Mouse (Mus musculus) heart, postnatal 0 days (tissue): Measurements from ENCODE around the gene Dcaf17. TPM values are rescaled to one million over a fixed set of nuclear protein-coding genes. Genes with fewer than 3 reads are reported as not detected.

Experiments
- ATAC-seq: fragments of 200-750 bp; cut with Nextera tagmentation; 2 replicates; pipeline ENCODE4 v1.8.0; 2017; ENCODE audit warnings: low read depth, moderate number of reproducible peaks, moderate library complexity; ENCODE audit not compliant: insufficient read depth
- DNase-seq: peaks from one replicate; pipeline ENCODE4 v3.0.0-alpha.2; 2016; ENCODE audit warnings: low spot score
- H3K27ac ChIP-seq: fragments of 300-500 bp; sonication (generic); 2 replicates; pipeline ENCODE4 v1.5.1; 2014; ENCODE audit warnings: low read depth, mild to moderate bottlenecking
- H3K27me3 ChIP-seq: fragments of 300-500 bp; sonication (generic); 2 replicates; pipeline ENCODE4 v1.6.1; 2014; ENCODE audit warnings: low read length, mixed read lengths; ENCODE audit not compliant: control insufficient read depth, insufficient read depth
- H3K36me3 ChIP-seq: fragments of 300-500 bp; sonication (generic); replicated peaks from 2 replicates; pipeline ENCODE4 v1.6.1; 2014; ENCODE audit warnings: low read length, mixed read lengths; ENCODE audit not compliant: control insufficient read depth, insufficient read depth
- H3K4me1 ChIP-seq: fragments of 300-500 bp; sonication (generic); 2 replicates; pipeline ENCODE4 v1.6.1; 2014; ENCODE audit warnings: antibody characterized with exemption; ENCODE audit not compliant: control insufficient read depth, insufficient read depth
- H3K4me2 ChIP-seq: fragments of 300-500 bp; sonication (generic); 2 replicates; pipeline ENCODE4 v1.6.1; 2014; ENCODE audit warnings: low read depth, mild to moderate bottlenecking, low read length, moderate library complexity
- H3K4me3 ChIP-seq: fragments of 300-500 bp; sonication (generic); 2 replicates; pipeline ENCODE4 v1.5.1; 2014; ENCODE audit warnings: low read depth, low read length
- H3K9ac ChIP-seq: fragments of 300-500 bp; sonication (generic); replicated peaks from 2 replicates; pipeline ENCODE4 v1.6.1; 2014; ENCODE audit warnings: low read depth, low read length, mixed read lengths
- H3K9me3 ChIP-seq: fragments of 300-500 bp; sonication (generic); replicated peaks from 2 replicates; pipeline ENCODE4 v1.6.1; 2016; ENCODE audit warnings: low read length; ENCODE audit not compliant: control insufficient read depth
- CTCF ChIP-seq: IDR thresholded peaks from 2 replicates; pipeline ENCODE4 v1.5.1; 2016; ENCODE audit warnings: antibody characterized with exemption, control low read depth, low read depth
- EP300 ChIP-seq: IDR thresholded peaks from 2 replicates; pipeline ENCODE4 v1.6.1; 2016; ENCODE audit warnings: antibody characterized with exemption, low read depth
- WGBS: fragments of 180-500 bp; shearing (Covaris S2); extraction: QIAGEN DNeasy Blood & Tissue Kit; methylation state at CpG from one replicate; pipeline ENCODE4 v1.1.7; 2014; 5-methylcytosine and 5-hydroxymethylcytosine counted together
- polyA plus RNA-seq: library from polyadenylated mRNA; unstranded; fragments of >200 nt; fragmentation: Nextera tagmentation; extraction: Ambion mirVana; gene quantifications from 2 replicates; pipeline ENCODE4 v1.2.1, GENCODE M21; 2015
- total RNA-seq: library from RNA; depleted of rRNA; stranded (reverse); fragments of >200 nt; gene quantifications from 2 replicates; pipeline ENCODE4 v1.2.3, GENCODE M21; 2014; ENCODE audit warnings: low replicate concordance

Dcaf17 gene
- total and polyA plus RNA-seq, 2 experiments from 2014 or later: 7.9 to 13.6 TPM

DNA sequence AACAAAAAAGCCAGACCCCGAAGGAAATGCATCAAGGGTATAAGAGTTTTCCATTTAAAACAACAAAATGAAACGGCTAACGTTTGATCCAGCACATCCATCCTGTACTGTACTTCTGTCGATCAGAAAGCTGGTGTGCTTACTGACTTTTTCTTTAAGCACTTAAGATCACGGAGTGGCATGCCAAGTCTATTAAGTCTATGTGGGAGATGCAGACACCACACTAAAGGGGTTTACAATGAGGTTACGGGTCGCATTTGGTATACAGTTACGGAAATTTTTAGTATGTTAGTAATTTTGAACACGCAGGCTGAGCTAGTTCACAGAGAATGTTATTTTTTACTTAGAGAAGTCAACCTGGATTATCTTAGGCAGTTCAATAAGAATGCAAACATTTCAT is 412 bp upstream of the Dcaf17 start:
- 31% methylated on average over 9 of the region's 9 CpGs for WGBS
- Histone ChIP-seq H3K9ac (peak overlapping the region; percentile 87), H3K4me3 (peak overlapping the region; percentile 85), H3K36me3 (peaks cover 14% of the 10 kb centered on the region), H3K9me3 (no peaks in the 10 kb centered on the region), H3K27me3 (no peaks in the 10 kb centered on the region), H3K4me2 (peak overlapping the region; percentile 91), H3K4me1 (peaks cover 8% of the 10 kb centered on the region; the same call in 1 of the 2 replicates), H3K27ac (peak overlapping the region; percentile 93; the same call in 1 of the 2 replicates)
- no peak for DNase-seq
- TF ChIP-seq CTCF (no peak), EP300 (no peak)
- ATAC-seq: no peak

- WGBS: 13% methylated on average over 21 of the region's 21 CpGs
- H3K4me2 ChIP-seq: peak overlapping the region; percentile 91
- H3K27ac ChIP-seq: peak overlapping the region; percentile 93
- ATAC-seq (no peak), DNase-seq (no peak)
- TF ChIP-seq CTCF (no peak), EP300 (no peak)
- H3K9me3 ChIP-seq: no peaks in the 10 kb centered on the region
- peak overlapping the region; percentile 85 for H3K4me3 ChIP-seq
- peaks cover 8% of the 10 kb centered on the region; the same call in 1 of the 2 replicates for H3K4me1 ChIP-seq
- peak overlapping the region; percentile 87 for H3K9ac ChIP-seq
- peaks cover 23% of the 10 kb centered on the region for H3K36me3 ChIP-seq
- H3K27me3 ChIP-seq: no peaks in the 10 kb centered on the region
Observed at GRCm38 (mm10) chr2:71056115-71056835, 1.1 kb downstream of the Dcaf17 start.

DNA sequence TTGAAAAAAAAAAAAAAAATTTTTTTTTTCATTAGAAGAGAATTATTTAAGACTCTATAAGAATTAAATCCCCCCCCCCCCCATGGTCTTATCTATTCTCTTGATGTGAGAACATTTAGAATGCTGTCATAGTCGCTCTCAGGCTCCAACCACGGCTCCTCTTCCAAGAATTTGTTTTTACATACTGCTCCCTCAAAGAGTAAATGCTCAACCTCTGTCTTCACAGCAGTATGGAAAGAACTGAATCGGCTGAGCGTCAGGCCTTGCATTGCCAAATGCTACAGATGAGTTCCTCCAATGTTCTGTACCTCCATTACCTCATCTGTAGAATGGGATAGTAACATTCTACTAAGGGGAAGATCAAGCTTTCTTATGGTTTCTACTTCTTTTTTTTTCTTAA is 16.5 kb downstream of the Dcaf17 start:
- no peak for TF ChIP-seq EP300
- TF ChIP-seq CTCF: no peak
- H3K9me3 ChIP-seq: no peaks in the 10 kb centered on the region
- no peak overlapping the region for H3K9ac ChIP-seq
- H3K4me1 ChIP-seq: no peaks in the 10 kb centered on the region
- H3K27me3 ChIP-seq: no peaks in the 10 kb centered on the region
- DNase-seq (no peak), ATAC-seq (no peak)
- no peak overlapping the region for H3K4me3 ChIP-seq
- no peak overlapping the region for H3K27ac ChIP-seq
- 88% methylated on average over 4 of the region's 4 CpGs for WGBS
- no peak overlapping the region for H3K4me2 ChIP-seq
- peaks cover 3% of the 10 kb centered on the region; the same call in 1 of the 2 replicates for H3K36me3 ChIP-seq

- Histone ChIP-seq H3K27ac (no peak overlapping the region), H3K4me2 (no peak overlapping the region), H3K9me3 (no peaks in the 10 kb centered on the region), H3K4me3 (no peak overlapping the region), H3K9ac (no peak overlapping the region), H3K36me3 (peaks cover 15% of the 10 kb centered on the region; the same call in 1 of the 2 replicates), H3K4me1 (no peaks in the 10 kb centered on the region), H3K27me3 (no peaks in the 10 kb centered on the region)
- ATAC-seq (no peak), DNase-seq (no peak)
- TF ChIP-seq CTCF (no peak), EP300 (no peak)
- WGBS: 80% methylated on average over 3 of the region's 3 CpGs
Observed at GRCm38 (mm10) chr2:71073330-71073729, 18.2 kb downstream of the Dcaf17 start.

- Histone ChIP-seq H3K27me3 (no peaks in the 10 kb centered on the region), H3K4me3 (no peak overlapping the region), H3K27ac (no peak overlapping the region), H3K9ac (no peak overlapping the region), H3K9me3 (no peaks in the 10 kb centered on the region), H3K36me3 (peaks cover 15% of the 10 kb centered on the region; the same call in 1 of the 2 replicates), H3K4me1 (no peaks in the 10 kb centered on the region), H3K4me2 (no peak overlapping the region)
- ATAC-seq: no peak
- 53% methylated on average over 3 of the region's 3 CpGs for WGBS
- TF ChIP-seq CTCF (no peak), EP300 (no peak)
- no peak for DNase-seq
Observed at GRCm38 (mm10) chr2:71073828-71074227, 18.7 kb downstream of the Dcaf17 start.
